Mouse (Mus musculus) myocyte (in vitro differentiated cells): ENCODE measurements around the gene Clic3.

Experiments
- CEBPB ChIP-seq: IDR thresholded peaks from 2 replicates; pipeline ENCODE4 v1.6.1; 2011; ENCODE audit warnings: mild to moderate bottlenecking, moderate library complexity; ENCODE audit not compliant: poor library complexity, insufficient read depth, severe bottlenecking
- MYOG ChIP-seq, 3 experiments: IDR thresholded peaks; one replicate each; pipeline ENCODE4 v1.6.1; 2011; ENCODE audit warnings: control low read depth in 2 of 3, low read depth in 2 of 3, mild to moderate bottlenecking in 2 of 3; ENCODE audit not compliant: insufficient read length in 2 of 3, control insufficient read depth in 1 of 3, insufficient read depth in 1 of 3
- POLR2A ChIP-seq: IDR thresholded peaks from one replicate; pipeline ENCODE4 v1.6.1; 2011; ENCODE audit warnings: low read depth, mild to moderate bottlenecking, control low read depth, moderate library complexity; ENCODE audit not compliant: insufficient read length
- POLR2AphosphoS2 ChIP-seq: IDR thresholded peaks from one replicate; pipeline ENCODE4 v1.6.1; 2011; ENCODE audit warnings: low read depth, control low read depth; ENCODE audit not compliant: insufficient read length
- USF1 ChIP-seq: IDR thresholded peaks from one replicate; pipeline ENCODE4 v1.6.1; 2011; ENCODE audit warnings: low read depth, mild to moderate bottlenecking, control low read depth, moderate library complexity

- no peak for TF ChIP-seq POLR2A
- no peak for TF ChIP-seq USF1
- no peak for TF ChIP-seq MYOG (IDR thresholded peaks at IDR 0.05; ENCODE audit: control insufficient read depth in 1 of 3, insufficient read depth in 1 of 3, insufficient read length in 2 of 3, low read depth in 2 of 3)
- TF ChIP-seq CEBPB, result no peak
- TF ChIP-seq POLR2AphosphoS2, result no peak
These were observed 39.2 kb upstream of the Clic3 start for GRCm38 (mm10) chr2:25417426-25417825.
